Mouse (Mus musculus): ENCODE data around the gene Atp1a1.

The Atp1a1 gene

DNA sequence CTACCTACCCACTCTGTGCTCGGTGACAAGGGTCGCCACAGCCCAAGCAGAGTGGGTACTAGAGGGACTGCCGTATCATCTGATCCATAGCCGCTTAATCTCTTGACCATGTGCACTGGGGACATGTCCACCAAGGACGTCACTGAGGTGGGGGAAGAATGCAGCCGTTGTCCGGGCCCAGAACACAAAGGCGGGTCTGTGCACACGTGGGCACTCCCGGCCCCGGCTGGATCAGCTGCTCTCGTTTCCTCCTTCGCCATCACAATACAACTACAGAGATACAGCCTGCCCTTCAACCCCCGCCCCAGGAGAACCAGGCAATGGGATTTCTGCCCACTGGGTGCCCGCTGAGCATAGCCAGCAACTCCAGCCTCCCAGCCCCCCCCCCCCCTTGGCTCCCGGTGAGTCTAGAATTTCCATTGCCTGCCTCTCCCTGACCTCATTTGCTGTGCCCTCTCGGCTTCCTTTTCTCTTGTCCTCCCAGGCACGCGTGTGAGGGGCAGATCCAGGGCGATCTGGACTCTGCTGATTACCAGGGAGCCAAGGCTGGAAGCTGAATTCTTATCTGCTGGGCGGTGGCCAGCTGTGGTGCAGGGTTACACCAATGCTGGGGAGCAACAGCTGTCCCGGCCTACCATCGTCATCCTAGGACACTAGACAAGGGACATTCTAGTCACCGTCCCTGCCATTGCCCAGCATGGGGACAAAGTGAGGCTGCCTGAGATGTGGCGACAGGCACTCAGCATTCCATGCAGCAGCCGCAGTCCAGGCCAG, 52.8 kb downstream of the Atp1a1 start:
- peak; percentile 56 for DNase-seq

GRCm38 (mm10) chr3:101549749-101550148, 54.7 kb downstream of the Atp1a1 start:
- no peak for DNase-seq

- no peak for DNase-seq
Measured at GRCm38 (mm10) chr3:101544116-101544515, 60.4 kb downstream of the Atp1a1 start.

DNA sequence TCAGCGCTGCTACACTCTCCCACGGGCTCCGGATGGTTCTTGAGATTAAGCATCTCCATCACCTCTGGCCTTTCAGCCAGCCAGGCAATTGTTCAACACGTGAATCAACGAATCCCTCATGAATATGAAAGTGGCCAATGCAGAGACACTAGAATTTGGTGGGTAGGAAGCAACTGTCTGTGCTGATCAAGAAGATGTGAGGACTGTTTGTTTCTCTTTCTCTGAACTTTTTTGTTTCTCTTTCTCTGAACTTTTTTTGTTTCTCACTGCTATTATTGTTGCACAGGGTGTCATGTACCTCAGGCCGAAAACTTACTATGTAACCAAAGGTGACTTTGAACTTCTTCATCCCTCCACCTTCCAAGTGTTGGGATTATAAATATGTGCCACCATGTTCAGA, 62.9 kb downstream of the Atp1a1 start:
- no peak for DNase-seq

- DNase-seq, result no peak
Measured at GRCm38 (mm10) chr3:101540568-101540967, 63.9 kb downstream of the Atp1a1 start.

DNA sequence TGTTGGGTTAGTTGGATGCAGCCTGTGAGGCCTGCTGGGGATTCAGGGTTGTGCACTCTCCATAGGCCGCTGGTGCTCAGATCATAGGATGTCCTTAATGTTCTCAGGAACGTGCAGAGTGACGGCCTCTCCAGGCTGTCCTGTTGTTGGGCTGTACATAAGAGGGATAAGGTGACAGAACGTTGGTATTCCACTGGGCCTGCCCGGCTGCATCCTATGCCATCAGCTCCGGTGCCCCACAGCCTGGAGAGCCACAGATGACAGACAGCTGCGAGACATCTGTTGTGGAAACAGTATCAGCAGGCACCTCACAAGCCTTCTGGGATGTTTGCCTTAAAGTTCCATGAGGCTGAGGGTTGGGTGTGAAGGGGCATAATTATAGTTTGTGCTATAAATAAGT, 68.2 kb downstream of the Atp1a1 start:
- no peak for DNase-seq

DNA sequence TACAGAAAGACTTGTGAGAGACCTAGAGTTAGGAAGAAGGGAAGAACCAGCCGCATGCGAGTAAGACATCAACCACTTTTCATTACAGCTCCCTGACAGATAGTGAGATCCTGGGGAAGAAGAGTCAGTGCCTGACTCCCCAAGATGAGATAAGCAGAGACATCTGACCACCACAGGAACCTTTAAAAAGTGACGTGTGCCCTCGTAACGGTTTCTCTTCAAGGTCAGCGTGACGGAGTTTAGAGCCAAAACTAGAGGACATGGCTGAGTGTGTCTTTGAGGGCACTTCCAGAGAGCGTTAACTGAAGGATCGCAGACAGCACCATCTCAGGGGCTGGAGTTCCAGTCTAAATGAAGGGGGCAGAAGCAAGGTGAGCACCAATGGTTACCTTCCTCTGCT, 70.2 kb downstream of the Atp1a1 start:
- no peak for DNase-seq

DNA sequence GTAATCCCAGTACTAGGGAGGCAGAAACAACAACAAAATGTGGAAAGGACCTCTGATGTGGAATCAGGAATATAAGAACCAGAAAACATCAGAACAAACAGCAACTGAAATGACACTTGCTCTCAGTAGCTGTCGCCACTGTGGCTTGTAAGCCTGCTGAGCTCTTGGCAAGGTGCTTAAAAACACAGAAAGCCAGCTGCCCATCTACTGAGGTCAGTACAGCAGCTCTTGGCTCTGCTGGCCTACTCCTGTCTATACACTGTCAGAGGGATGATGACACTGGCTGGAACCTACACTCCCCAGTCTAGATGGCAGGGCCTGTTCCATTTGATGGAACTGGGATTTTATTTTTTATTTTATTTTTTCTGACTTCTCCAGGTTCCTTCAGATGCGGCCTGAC, 71.1 kb downstream of the Atp1a1 start:
- DNase-seq, result peak; percentile 54

GRCm38 (mm10) chr3:101530928-101531327, 73.6 kb downstream of the Atp1a1 start:
- DNase-seq, result no peak

DNA sequence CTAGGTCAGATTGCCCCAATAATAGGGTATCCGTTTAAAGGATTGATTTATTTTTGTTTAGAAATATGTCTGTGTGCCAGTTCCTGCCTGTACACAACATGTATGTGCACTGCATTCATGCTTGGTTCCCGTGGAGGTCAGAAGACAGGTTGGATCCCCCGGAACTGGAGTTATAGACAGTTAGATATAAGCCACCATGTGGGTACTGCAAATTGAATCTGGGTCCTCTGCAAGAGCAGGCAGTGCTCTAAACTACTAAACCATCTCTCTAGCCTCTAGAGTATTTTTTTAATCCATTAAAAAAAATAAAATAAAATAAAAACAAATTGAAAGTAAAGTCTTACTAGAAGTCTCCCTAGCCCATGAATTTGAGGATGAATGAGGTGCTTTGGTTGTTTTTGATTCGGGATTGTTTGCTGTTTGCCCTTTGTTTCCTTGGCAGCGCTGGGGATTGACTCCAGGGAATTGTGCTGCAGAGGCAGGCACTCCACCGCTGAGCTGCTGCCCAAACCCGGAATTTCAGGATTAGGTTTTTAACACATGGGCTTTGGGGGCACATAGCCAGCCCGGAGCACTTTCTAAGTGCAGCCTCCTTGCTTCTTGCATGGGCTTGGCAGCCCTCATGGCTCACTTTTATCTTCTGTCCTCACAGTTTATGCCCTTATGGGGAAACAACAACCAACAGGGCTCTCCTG, 75.4 kb downstream of the Atp1a1 start:
- no peak for DNase-seq

DNA sequence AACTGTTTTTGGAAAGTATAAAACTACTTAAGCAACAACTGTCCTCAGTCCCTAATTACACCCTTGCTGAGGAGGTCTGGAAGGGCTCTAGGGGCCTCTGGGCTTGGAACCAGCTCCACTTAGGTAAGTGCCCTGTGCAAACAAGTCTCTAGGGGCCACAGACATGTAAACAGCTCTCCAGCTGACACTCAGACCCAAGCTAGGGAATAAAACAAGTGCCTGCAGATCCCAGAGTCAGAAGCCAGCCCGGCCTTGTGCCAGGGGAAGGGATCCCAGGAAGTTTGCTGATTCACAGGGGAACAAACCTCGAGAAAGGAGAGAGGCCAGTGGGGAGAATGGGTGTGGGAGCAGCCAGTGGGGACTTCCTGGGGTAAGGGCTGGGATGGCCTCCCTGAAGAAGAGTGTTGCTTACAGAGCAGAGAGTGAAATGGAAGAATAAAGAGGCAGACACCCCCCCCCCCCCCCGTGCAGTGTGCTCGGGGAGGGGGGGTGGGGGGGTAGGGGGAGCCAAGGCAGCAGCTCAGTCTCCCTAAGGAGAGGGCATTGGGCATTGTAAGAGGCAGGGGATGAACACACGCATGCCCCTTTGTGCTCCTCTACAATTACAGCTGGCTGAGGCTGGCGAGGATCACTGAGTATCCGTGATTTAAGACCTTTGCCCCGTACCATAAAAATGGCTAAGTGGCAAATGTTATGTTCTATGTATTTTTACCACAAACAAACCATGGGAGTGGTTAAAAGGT, 76.2 kb downstream of the Atp1a1 start:
- DNase-seq, result no peak

GRCm38 (mm10) chr3:101526603-101527002, 77.9 kb downstream of the Atp1a1 start:
- DNase-seq, result no peak

Data from cerebellum, adult 11-12 months (tissue).